Mouse (Mus musculus) heart, embryonic 11.5 days (tissue): ENCODE results near the gene Crtac1. TPM values are rescaled to one million over a fixed set of nuclear protein-coding genes. Genes with fewer than 3 reads are reported as not detected.

Experiments used
- ATAC-seq: fragments of 200-750 bp; cut with Nextera tagmentation; replicated peaks from 2 replicates; pipeline ENCODE4 v1.8.0; 2017; ENCODE audit warnings: moderate library complexity; ENCODE audit not compliant: insufficient number of reproducible peaks, low FRiP score, low TSS enrichment
- H3K27ac ChIP-seq: fragments of 300-500 bp; sonication (generic); 2 replicates; pipeline ENCODE4 v1.5.1; 2014; ENCODE audit warnings: mild to moderate bottlenecking, low read depth, low read length
- H3K27me3 ChIP-seq: fragments of 300-500 bp; sonication (generic); 2 replicates; pipeline ENCODE4 v1.6.1; 2014; ENCODE audit warnings: mild to moderate bottlenecking, low read length, mixed read lengths; ENCODE audit not compliant: control insufficient read depth, insufficient read depth
- H3K36me3 ChIP-seq: fragments of 300-500 bp; sonication (generic); 2 replicates; pipeline ENCODE4 v1.6.1; 2014; ENCODE audit warnings: mild to moderate bottlenecking, low read length, moderate library complexity, mixed read lengths; ENCODE audit not compliant: control insufficient read depth, insufficient read depth
- H3K4me1 ChIP-seq: fragments of 300-500 bp; sonication (generic); 2 replicates; pipeline ENCODE4 v1.6.1; 2014; ENCODE audit warnings: low read length; ENCODE audit not compliant: control insufficient read depth, insufficient read depth
- H3K4me2 ChIP-seq: fragments of 300-500 bp; sonication (generic); 2 replicates; pipeline ENCODE4 v1.6.1; 2014; ENCODE audit warnings: mild to moderate bottlenecking, moderate library complexity
- H3K4me3 ChIP-seq: fragments of 300-500 bp; sonication (generic); 2 replicates; pipeline ENCODE4 v1.5.1; 2014; ENCODE audit warnings: low read depth, low read length
- H3K9ac ChIP-seq: fragments of 300-500 bp; sonication (generic); 2 replicates; pipeline ENCODE4 v1.6.1; 2014; ENCODE audit warnings: mild to moderate bottlenecking, low read depth, low read length, moderate library complexity
- H3K9me3 ChIP-seq: fragments of 300-500 bp; sonication (generic); replicated peaks from 2 replicates; pipeline ENCODE4 v1.6.1; 2016; ENCODE audit warnings: low read length; ENCODE audit not compliant: control insufficient read depth
- WGBS: fragments of 180-500 bp; shearing (Covaris S2); extraction: QIAGEN DNeasy Blood & Tissue Kit; methylation state at CpG from one replicate; pipeline ENCODE4 v1.1.7; 2014; ENCODE audit not compliant: insufficient replicate concordance; 5-methylcytosine and 5-hydroxymethylcytosine counted together
- polyA plus RNA-seq: library from polyadenylated mRNA; unstranded; fragments of >200 nt; fragmentation: Nextera tagmentation; extraction: Ambion mirVana; gene quantifications from 2 replicates; pipeline ENCODE4 v1.2.1, GENCODE M21; 2014

The Crtac1 gene
- polyA plus RNA-seq, 1 experiment from 2014 or later: 0.23 TPM

DNA sequence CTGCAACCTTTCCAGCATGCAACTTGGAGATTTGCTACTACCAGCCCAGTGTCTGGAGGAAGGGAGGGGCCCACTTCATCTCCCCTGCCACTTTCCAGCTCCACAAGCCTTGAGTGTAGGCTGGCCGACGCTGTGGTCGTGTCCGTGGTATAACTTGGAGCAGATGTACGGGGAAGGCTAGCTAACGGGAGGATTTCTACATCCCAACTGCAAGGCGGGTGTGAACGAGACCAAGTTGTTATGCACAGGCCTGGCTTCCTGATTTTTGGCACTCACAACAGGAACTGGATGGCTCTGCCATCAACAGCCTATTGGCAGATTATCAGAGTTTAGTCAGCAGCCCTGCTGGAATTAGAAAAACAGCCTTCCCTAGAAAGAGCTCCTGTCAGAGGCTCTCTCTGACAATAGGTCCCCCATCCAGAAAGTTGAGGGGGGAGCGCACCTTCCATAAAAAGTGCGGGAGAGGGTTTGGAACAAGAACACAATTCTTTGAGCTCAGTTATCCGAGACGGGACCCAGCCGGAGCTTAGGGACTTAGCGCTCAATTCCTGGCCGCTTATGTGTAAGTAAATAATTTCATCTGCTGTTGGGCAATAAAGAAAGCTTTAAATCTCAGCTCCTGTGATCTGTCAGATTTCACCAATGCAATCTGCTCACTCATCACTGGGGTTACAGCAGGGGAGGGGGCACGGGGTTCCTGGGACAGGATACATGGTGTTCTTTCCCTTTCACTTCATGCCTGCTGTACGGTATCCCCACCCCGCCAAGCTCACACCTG is 113.7 kb downstream of the Crtac1 start:
- WGBS: 46% methylated on average over 18 of the region's 18 CpGs
- peaks cover 33% of the 10 kb centered on the region for H3K27me3 ChIP-seq
- H3K4me1 ChIP-seq: no peaks in the 10 kb centered on the region
- H3K27ac ChIP-seq: no peak overlapping the region
- H3K36me3 ChIP-seq: no peaks in the 10 kb centered on the region
- no peak overlapping the region for H3K4me3 ChIP-seq
- H3K9me3 ChIP-seq: no peaks in the 10 kb centered on the region
- no peak for ATAC-seq
- H3K4me2 ChIP-seq: no peak overlapping the region
- H3K9ac ChIP-seq: no peak overlapping the region

DNA sequence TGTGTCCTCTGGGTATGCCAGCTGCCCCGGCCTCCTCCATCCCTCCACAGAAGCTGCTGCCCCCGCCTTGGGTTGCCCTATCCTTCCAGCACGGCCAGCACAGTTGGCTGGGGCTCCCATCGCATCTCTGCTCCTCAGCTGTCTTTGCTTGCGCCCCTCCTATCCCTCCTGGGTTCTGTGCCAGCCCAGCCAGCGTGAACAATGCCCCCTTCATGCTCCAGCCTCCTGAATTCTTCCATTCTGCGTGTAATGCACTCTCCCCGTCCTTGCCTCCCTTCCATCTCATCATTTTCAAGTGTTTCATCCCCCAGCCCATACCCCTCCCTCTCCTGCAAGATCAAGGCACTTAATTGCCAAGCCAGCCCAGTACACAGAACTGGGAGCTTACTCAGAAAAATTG is 114.6 kb downstream of the Crtac1 start:
- 65% methylated on average over 8 of the region's 8 CpGs for WGBS
- no peak overlapping the region for H3K27ac ChIP-seq
- no peaks in the 10 kb centered on the region for H3K9me3 ChIP-seq
- no peak for ATAC-seq
- no peak overlapping the region for H3K9ac ChIP-seq
- H3K4me2 ChIP-seq: no peak overlapping the region
- H3K4me3 ChIP-seq: no peak overlapping the region
- H3K27me3 ChIP-seq: peaks cover 33% of the 10 kb centered on the region
- no peaks in the 10 kb centered on the region for H3K36me3 ChIP-seq
- H3K4me1 ChIP-seq: no peaks in the 10 kb centered on the region

DNA sequence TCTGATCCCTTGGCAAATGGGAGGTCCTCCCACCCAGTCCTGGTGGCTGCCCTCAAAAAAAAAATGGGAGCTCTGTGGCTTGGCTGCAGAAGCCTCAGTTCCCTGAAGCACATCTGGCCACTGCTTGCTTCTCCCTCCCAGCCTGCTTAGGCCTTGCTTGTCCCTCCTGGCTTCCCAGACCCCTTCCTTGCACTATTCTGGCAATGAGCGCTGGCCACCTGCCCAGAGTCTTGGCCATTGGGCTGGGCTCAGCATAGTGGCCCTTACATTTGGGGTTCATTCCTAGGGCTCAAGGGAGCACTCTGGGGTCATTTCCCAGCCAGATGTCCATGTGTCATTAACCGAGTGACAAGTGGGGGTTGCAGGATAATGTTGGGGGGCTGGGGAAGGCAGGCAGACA is 115.1 kb downstream of the Crtac1 start:
- H3K4me1 ChIP-seq: no peaks in the 10 kb centered on the region
- peaks cover 33% of the 10 kb centered on the region for H3K27me3 ChIP-seq

GRCm38 (mm10) chr19:42315914-42316313 is 115.7 kb downstream of the Crtac1 start:
- no peak overlapping the region for H3K4me3 ChIP-seq
- H3K27me3 ChIP-seq: peaks cover 33% of the 10 kb centered on the region
- H3K9me3 ChIP-seq: no peaks in the 10 kb centered on the region
- H3K27ac ChIP-seq: no peak overlapping the region
- no peaks in the 10 kb centered on the region for H3K36me3 ChIP-seq
- WGBS: 7% methylated on average over 1 of the region's 1 CpGs
- no peak overlapping the region for H3K9ac ChIP-seq
- no peak overlapping the region for H3K4me2 ChIP-seq
- no peaks in the 10 kb centered on the region for H3K4me1 ChIP-seq
- ATAC-seq: no peak; the same call in 1 of the 2 replicates

More for the DNA sequence above, 115.1 kb downstream of the Crtac1 start:
- H3K4me2 ChIP-seq: no peak overlapping the region
- no peak overlapping the region for H3K27ac ChIP-seq
- 82% methylated on average over 2 of the region's 2 CpGs for WGBS
- no peak overlapping the region for H3K9ac ChIP-seq
- H3K4me3 ChIP-seq: no peak overlapping the region
- no peaks in the 10 kb centered on the region for H3K36me3 ChIP-seq
- ATAC-seq: no peak
- H3K9me3 ChIP-seq: no peaks in the 10 kb centered on the region

GRCm38 (mm10) chr19:42315070-42315679 is 116.4 kb downstream of the Crtac1 start:
- Histone ChIP-seq H3K27ac (no peak overlapping the region), H3K36me3 (no peaks in the 10 kb centered on the region), H3K4me1 (no peaks in the 10 kb centered on the region), H3K9me3 (no peaks in the 10 kb centered on the region), H3K4me3 (no peak overlapping the region), H3K4me2 (no peak overlapping the region), H3K9ac (no peak overlapping the region), H3K27me3 (peaks cover 33% of the 10 kb centered on the region)
- ATAC-seq: no peak
- 69% methylated on average over 6 of the region's 6 CpGs for WGBS

- Histone ChIP-seq H3K4me2 (no peak overlapping the region), H3K27me3 (peaks cover 14% of the 10 kb centered on the region)
- ATAC-seq: no peak
Measured at GRCm38 (mm10) chr19:42312191-42312590, 119.4 kb downstream of the Crtac1 start.

GRCm38 (mm10) chr19:42311332-42311731 is 120.3 kb downstream of the Crtac1 start:
- no peaks in the 10 kb centered on the region for H3K36me3 ChIP-seq
- H3K9me3 ChIP-seq: no peaks in the 10 kb centered on the region
- no peak overlapping the region for H3K27ac ChIP-seq
- no peak for ATAC-seq
- H3K4me2 ChIP-seq: no peak overlapping the region
- no peak overlapping the region for H3K4me3 ChIP-seq
- peaks cover 10% of the 10 kb centered on the region for H3K27me3 ChIP-seq
- 34% methylated on average over 2 of the region's 2 CpGs for WGBS
- no peak overlapping the region for H3K9ac ChIP-seq
- H3K4me1 ChIP-seq: peaks cover 6% of the 10 kb centered on the region

More at GRCm38 (mm10) chr19:42312191-42312590, 119.4 kb downstream of the Crtac1 start:
- no peak overlapping the region for H3K27ac ChIP-seq
- no peak overlapping the region for H3K9ac ChIP-seq
- no peak overlapping the region for H3K4me3 ChIP-seq
- H3K36me3 ChIP-seq: no peaks in the 10 kb centered on the region
- no peaks in the 10 kb centered on the region for H3K9me3 ChIP-seq
- whole genome bisulfite sequencing: 65% methylated on average over 3 of the region's 3 CpGs
- no peaks in the 10 kb centered on the region for H3K4me1 ChIP-seq

DNA sequence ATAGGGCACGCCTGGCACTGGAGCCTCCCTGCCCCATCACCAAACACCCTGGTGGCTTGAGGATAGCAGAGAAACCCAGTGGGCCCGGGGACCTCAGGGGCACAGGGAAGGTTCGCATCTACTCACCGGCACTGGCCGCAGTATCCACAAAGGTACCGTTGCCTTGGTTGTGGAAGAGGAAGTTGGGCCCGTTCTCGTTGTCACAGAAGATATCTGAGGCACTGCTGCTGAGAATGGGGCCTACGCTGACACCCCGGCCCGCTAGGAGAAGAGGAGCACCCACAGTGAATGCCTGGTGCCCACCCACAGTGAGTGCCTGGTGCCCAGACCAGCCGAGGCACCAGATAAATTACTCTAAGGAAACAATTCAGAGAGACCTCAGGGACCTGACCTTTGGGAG is 122.7 kb downstream of the Crtac1 start:
- Histone ChIP-seq H3K4me2 (no peak overlapping the region), H3K4me3 (no peak overlapping the region), H3K9ac (no peak overlapping the region), H3K4me1 (peaks cover 8% of the 10 kb centered on the region), H3K27ac (no peak overlapping the region), H3K36me3 (no peaks in the 10 kb centered on the region), H3K9me3 (no peaks in the 10 kb centered on the region), H3K27me3 (peaks cover 5% of the 10 kb centered on the region)
- ATAC-seq: no peak
- WGBS: 80% methylated on average over 12 of the region's 12 CpGs
